Mouse (Mus musculus) adrenal gland, postnatal 36 days (tissue): Measurements from ENCODE around the gene Fam53b. TPM values are rescaled to one million over a fixed set of nuclear protein-coding genes. Genes with fewer than 3 reads are reported as not detected.

Experiments
- DNase-seq, 2 experiments: peaks; one replicate each; pipeline ENCODE4 v3.0.0; 2021; ENCODE audit warnings: mixed read lengths in 1 of 2
- total RNA-seq, 2 experiments: library from RNA; stranded (reverse); gene quantifications; 2 replicates each; pipeline ENCODE4 v1.2.3; 2021

The Fam53b gene
- total RNA-seq, 2 experiments from 2014 or later = 65.9 to 94.9 TPM

GRCm38 (mm10) chr7:132738844-132739243 lies 74.8 kb downstream of the Fam53b start:
- DNase-seq = no peak

GRCm38 (mm10) chr7:132736099-132736862 lies 77.4 kb downstream of the Fam53b start:
- DNase-seq = peak; percentile 80 to 85

GRCm38 (mm10) chr7:132735145-132735544 lies 78.5 kb downstream of the Fam53b start:
- DNase-seq = peak; percentile 55 to 72

GRCm38 (mm10) chr7:132734222-132734621 lies 79.5 kb downstream of the Fam53b start:
- DNase-seq = no peak

GRCm38 (mm10) chr7:132733521-132733920 lies 80.2 kb downstream of the Fam53b start:
- DNase-seq = peak; percentile 76 to 79

- DNase-seq = no peak
These were observed 81.4 kb downstream of the Fam53b start for GRCm38 (mm10) chr7:132732136-132732789.

GRCm38 (mm10) chr7:132731558-132731957 lies 82.1 kb downstream of the Fam53b start:
- no peak for DNase-seq

GRCm38 (mm10) chr7:132730510-132730909 lies 83.2 kb downstream of the Fam53b start:
- DNase-seq = no peak

- DNase-seq = no peak
These were observed 84.4 kb downstream of the Fam53b start for GRCm38 (mm10) chr7:132729093-132729831.

GRCm38 (mm10) chr7:132726106-132726861 lies 87.4 kb downstream of the Fam53b start:
- DNase-seq = no peak

- DNase-seq = peak in 1 of 2 experiments; percentile 49
These were observed 89.1 kb downstream of the Fam53b start for GRCm38 (mm10) chr7:132724501-132725062.

GRCm38 (mm10) chr7:132723906-132724305 lies 89.8 kb downstream of the Fam53b start:
- peak; percentile 76 to 78 for DNase-seq

GRCm38 (mm10) chr7:132722401-132723370 lies 91.0 kb downstream of the Fam53b start:
- no peak for DNase-seq

- no peak for DNase-seq
These were observed 93.1 kb downstream of the Fam53b start for GRCm38 (mm10) chr7:132720562-132720961.

GRCm38 (mm10) chr7:132719570-132719969 lies 94.1 kb downstream of the Fam53b start:
- peak in 1 of 2 experiments; percentile 60 for DNase-seq

- no peak for DNase-seq
These were observed 98.4 kb downstream of the Fam53b start for GRCm38 (mm10) chr7:132715259-132715658.

GRCm38 (mm10) chr7:132714236-132714923 lies 99.3 kb downstream of the Fam53b start:
- DNase-seq = peak; percentile 45 to 67

GRCm38 (mm10) chr7:132713483-132714126 lies 100.1 kb downstream of the Fam53b start:
- DNase-seq = peak; percentile 45 to 71

GRCm38 (mm10) chr7:132712956-132713355 lies 100.7 kb downstream of the Fam53b start:
- DNase-seq = no peak
